Mouse (Mus musculus) myocyte (in vitro differentiated cells): ENCODE data around the gene Tmcc3. TPM values are rescaled to one million over a fixed set of nuclear protein-coding genes. Genes with fewer than 3 reads are reported as not detected.

Experiments
- H3K27me3 ChIP-seq: one replicate; pipeline ENCODE4 v1.6.1; 2011; ENCODE audit not compliant: control insufficient read depth, insufficient read depth, insufficient read length
- H3K36me3 ChIP-seq: one replicate; pipeline ENCODE4 v1.6.1; 2011; ENCODE audit not compliant: control insufficient read depth, insufficient read depth
- H3K4me2 ChIP-seq: one replicate; pipeline ENCODE4 v1.6.1; 2011; ENCODE audit warnings: low read depth, control low read depth
- H3K4me3 ChIP-seq: one replicate; pipeline ENCODE4 v1.5.1; 2011; ENCODE audit warnings: mild to moderate bottlenecking, control low read depth, moderate library complexity
- H3K79me2 ChIP-seq: one replicate; pipeline ENCODE4 v1.6.1; 2011; ENCODE audit not compliant: control insufficient read depth, insufficient read depth
- H3ac ChIP-seq: one replicate; pipeline ENCODE4 v1.6.1; 2011; ENCODE audit not compliant: control insufficient read depth, insufficient read length
- CEBPB ChIP-seq: IDR thresholded peaks from 2 replicates; pipeline ENCODE4 v1.6.1; 2011; ENCODE audit warnings: mild to moderate bottlenecking, moderate library complexity; ENCODE audit not compliant: poor library complexity, insufficient read depth, severe bottlenecking
- E2F4 ChIP-seq: IDR thresholded peaks from one replicate; pipeline ENCODE4 v1.6.1; 2011; ENCODE audit warnings: mild to moderate bottlenecking, control low read depth, moderate library complexity; ENCODE audit not compliant: insufficient read depth
- MAX ChIP-seq: IDR thresholded peaks from one replicate; pipeline ENCODE4 v1.6.1; 2011; ENCODE audit warnings: low read depth, mild to moderate bottlenecking, control low read depth
- MYOD1 ChIP-seq, 3 experiments: IDR thresholded peaks; one replicate each; pipeline ENCODE4 v1.6.1; 2011; ENCODE audit warnings: control low read depth in 2 of 3, low read depth in 2 of 3, mild to moderate bottlenecking in 2 of 3, moderate library complexity in 1 of 3; ENCODE audit not compliant: insufficient read length in 2 of 3, control insufficient read depth in 1 of 3
- MYOG ChIP-seq, 3 experiments: IDR thresholded peaks; one replicate each; pipeline ENCODE4 v1.6.1; 2011; ENCODE audit warnings: control low read depth in 2 of 3, low read depth in 2 of 3, mild to moderate bottlenecking in 2 of 3; ENCODE audit not compliant: insufficient read length in 2 of 3, control insufficient read depth in 1 of 3, insufficient read depth in 1 of 3
- POLR2A ChIP-seq: IDR thresholded peaks from one replicate; pipeline ENCODE4 v1.6.1; 2011; ENCODE audit warnings: low read depth, mild to moderate bottlenecking, control low read depth, moderate library complexity; ENCODE audit not compliant: insufficient read length
- POLR2AphosphoS2 ChIP-seq: IDR thresholded peaks from one replicate; pipeline ENCODE4 v1.6.1; 2011; ENCODE audit warnings: low read depth, control low read depth; ENCODE audit not compliant: insufficient read length
- REST ChIP-seq: IDR thresholded peaks from one replicate; pipeline ENCODE4 v1.6.1; 2011; ENCODE audit warnings: mild to moderate bottlenecking, control low read depth, moderate library complexity; ENCODE audit not compliant: insufficient read depth, insufficient read length
- SRF ChIP-seq: IDR thresholded peaks from one replicate; pipeline ENCODE4 v1.6.1; 2011; ENCODE audit warnings: low read depth; ENCODE audit not compliant: control insufficient read depth, insufficient read length
- TCF12 ChIP-seq: IDR thresholded peaks from one replicate; pipeline ENCODE4 v1.6.1; 2011; ENCODE audit warnings: mild to moderate bottlenecking, control low read depth; ENCODE audit not compliant: poor library complexity, insufficient read depth, severe bottlenecking
- TCF3 ChIP-seq: IDR thresholded peaks from one replicate; pipeline ENCODE4 v1.6.1; 2011; ENCODE audit warnings: low read depth, control low read depth; ENCODE audit not compliant: insufficient read length
- USF1 ChIP-seq: IDR thresholded peaks from one replicate; pipeline ENCODE4 v1.6.1; 2011; ENCODE audit warnings: low read depth, mild to moderate bottlenecking, control low read depth, moderate library complexity
- polyA plus RNA-seq: library from polyadenylated mRNA; unstranded; fragments of >200 nt; fragmentation: generic; extraction: Trizol; gene quantifications from one replicate; pipeline ENCODE4 v1.2.1, GENCODE M21; 2012; ENCODE audit warnings: missing spikeins

Gene Tmcc3
- polyA plus RNA-seq, 1 experiment = 16.6 TPM

GRCm38 (mm10) chr10:94462386-94463064 is 150.8 kb downstream of the Tmcc3 start:
- Histone ChIP-seq H3ac (no peak overlapping the region), H3K4me2 (no peak overlapping the region)

GRCm38 (mm10) chr10:94463410-94463809 is 151.7 kb downstream of the Tmcc3 start:
- Histone ChIP-seq H3K27me3 (no peaks in the 10 kb centered on the region), H3K4me2 (no peak overlapping the region), H3K4me3 (no peak overlapping the region), H3K36me3 (no peaks in the 10 kb centered on the region), H3K79me2 (no peaks in the 10 kb centered on the region), H3ac (no peak overlapping the region)
- no peak for TF ChIP-seq MYOD1 (IDR thresholded peaks at IDR 0.05; ENCODE audit: control insufficient read depth in 1 of 3, insufficient read length in 2 of 3, low read depth in 2 of 3)

More at GRCm38 (mm10) chr10:94462386-94463064, 150.8 kb downstream of the Tmcc3 start:
- Histone ChIP-seq H3K4me3 (no peak overlapping the region), H3K79me2 (no peaks in the 10 kb centered on the region), H3K27me3 (no peaks in the 10 kb centered on the region), H3K36me3 (no peaks in the 10 kb centered on the region)
- no peak for TF ChIP-seq SRF
- no peak for TF ChIP-seq E2F4
- no peak for TF ChIP-seq MYOG (IDR thresholded peaks at IDR 0.05; ENCODE audit: control insufficient read depth in 1 of 3, insufficient read depth in 1 of 3, insufficient read length in 2 of 3, low read depth in 2 of 3)
- TF ChIP-seq MYOD1 (IDR thresholded peaks at IDR 0.05; ENCODE audit: control insufficient read depth in 1 of 3, insufficient read length in 2 of 3, low read depth in 2 of 3) = no peak
- TF ChIP-seq TCF3 = no peak
- no peak for TF ChIP-seq CEBPB
- TF ChIP-seq REST = no peak
- no peak for TF ChIP-seq MAX
- TF ChIP-seq POLR2AphosphoS2 = no peak
- TF ChIP-seq TCF12 = no peak
- no peak for TF ChIP-seq USF1
- TF ChIP-seq POLR2A = no peak

GRCm38 (mm10) chr10:94465646-94466045 is 153.9 kb downstream of the Tmcc3 start:
- no peak overlapping the region for H3K4me2 ChIP-seq
- no peaks in the 10 kb centered on the region for H3K79me2 ChIP-seq
- no peak overlapping the region for H3K4me3 ChIP-seq
- H3K27me3 ChIP-seq = no peaks in the 10 kb centered on the region
- no peaks in the 10 kb centered on the region for H3K36me3 ChIP-seq
- no peak overlapping the region for H3ac ChIP-seq
- TF ChIP-seq MAX (no peak), USF1 (no peak), TCF12 (no peak), POLR2A (no peak), SRF (no peak), MYOG (IDR thresholded peaks at IDR 0.05; ENCODE audit: control insufficient read depth in 1 of 3, insufficient read depth in 1 of 3, insufficient read length in 2 of 3, low read depth in 2 of 3) (no peak), POLR2AphosphoS2 (no peak), REST (no peak), CEBPB (no peak), MYOD1 (IDR thresholded peaks at IDR 0.05; ENCODE audit: control insufficient read depth in 1 of 3, insufficient read length in 2 of 3, low read depth in 2 of 3) (no peak)

GRCm38 (mm10) chr10:94466313-94466712 is 154.6 kb downstream of the Tmcc3 start:
- no peaks in the 10 kb centered on the region for H3K36me3 ChIP-seq
- H3ac ChIP-seq = no peak overlapping the region
- H3K79me2 ChIP-seq = no peaks in the 10 kb centered on the region
- TF ChIP-seq USF1 (no peak), CEBPB (no peak), POLR2AphosphoS2 (no peak), TCF3 (no peak), TCF12 (no peak), MAX (no peak), REST (no peak), MYOD1 (IDR thresholded peaks at IDR 0.05; ENCODE audit: control insufficient read depth in 1 of 3, insufficient read length in 2 of 3, low read depth in 2 of 3) (no peak), MYOG (IDR thresholded peaks at IDR 0.05; ENCODE audit: control insufficient read depth in 1 of 3, insufficient read depth in 1 of 3, insufficient read length in 2 of 3, low read depth in 2 of 3) (no peak), SRF (no peak), POLR2A (no peak), E2F4 (no peak)
- H3K27me3 ChIP-seq = no peaks in the 10 kb centered on the region
- no peak overlapping the region for H3K4me3 ChIP-seq
- no peak overlapping the region for H3K4me2 ChIP-seq

- no peaks in the 10 kb centered on the region for H3K79me2 ChIP-seq
- no peak overlapping the region for H3K4me2 ChIP-seq
- H3ac ChIP-seq = no peak overlapping the region
- no peaks in the 10 kb centered on the region for H3K27me3 ChIP-seq
- H3K4me3 ChIP-seq = no peak overlapping the region
- TF ChIP-seq SRF = no peak
- TF ChIP-seq POLR2A = no peak
- TF ChIP-seq USF1 = no peak
- no peak for TF ChIP-seq E2F4
- no peak for TF ChIP-seq POLR2AphosphoS2
- no peak for TF ChIP-seq TCF12
- TF ChIP-seq MYOD1 (IDR thresholded peaks at IDR 0.05; ENCODE audit: control insufficient read depth in 1 of 3, insufficient read length in 2 of 3, low read depth in 2 of 3) = no peak
- no peaks in the 10 kb centered on the region for H3K36me3 ChIP-seq
These were observed 159.7 kb downstream of the Tmcc3 start for GRCm38 (mm10) chr10:94471487-94471886.
